Mouse (Mus musculus) layer of hippocampus, adult 9-11 months (tissue): ENCODE results near the gene 6330409D20Rik.

ENCODE experiments used
- DNase-seq: peaks from one replicate; pipeline ENCODE4 v3.0.0; 2022

6330409D20Rik gene

DNA sequence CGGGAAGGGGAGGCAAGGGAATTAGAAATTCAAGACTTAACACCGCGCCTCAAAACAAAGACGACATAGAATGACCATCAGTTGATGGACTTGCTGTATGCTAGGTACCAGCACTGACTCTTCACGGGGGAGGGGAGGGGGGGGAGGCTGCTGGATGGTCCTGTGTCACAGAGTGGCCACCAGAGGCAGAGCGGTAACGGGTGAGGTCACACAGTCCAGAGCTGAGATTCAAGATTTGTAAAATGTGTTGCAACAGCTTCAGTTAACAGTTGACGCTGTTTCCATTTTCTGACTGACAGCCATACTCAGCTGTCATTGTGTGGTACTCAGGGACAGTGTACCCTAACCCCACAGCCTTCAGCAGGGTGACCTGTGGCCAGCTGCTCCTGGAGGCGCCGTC lies 11.4 kb upstream of the 6330409D20Rik start:
- no peak for DNase-seq

- DNase-seq = no peak
Observed at GRCm38 (mm10) chr2:32751665-32752033, 10.8 kb upstream of the 6330409D20Rik start.

DNA sequence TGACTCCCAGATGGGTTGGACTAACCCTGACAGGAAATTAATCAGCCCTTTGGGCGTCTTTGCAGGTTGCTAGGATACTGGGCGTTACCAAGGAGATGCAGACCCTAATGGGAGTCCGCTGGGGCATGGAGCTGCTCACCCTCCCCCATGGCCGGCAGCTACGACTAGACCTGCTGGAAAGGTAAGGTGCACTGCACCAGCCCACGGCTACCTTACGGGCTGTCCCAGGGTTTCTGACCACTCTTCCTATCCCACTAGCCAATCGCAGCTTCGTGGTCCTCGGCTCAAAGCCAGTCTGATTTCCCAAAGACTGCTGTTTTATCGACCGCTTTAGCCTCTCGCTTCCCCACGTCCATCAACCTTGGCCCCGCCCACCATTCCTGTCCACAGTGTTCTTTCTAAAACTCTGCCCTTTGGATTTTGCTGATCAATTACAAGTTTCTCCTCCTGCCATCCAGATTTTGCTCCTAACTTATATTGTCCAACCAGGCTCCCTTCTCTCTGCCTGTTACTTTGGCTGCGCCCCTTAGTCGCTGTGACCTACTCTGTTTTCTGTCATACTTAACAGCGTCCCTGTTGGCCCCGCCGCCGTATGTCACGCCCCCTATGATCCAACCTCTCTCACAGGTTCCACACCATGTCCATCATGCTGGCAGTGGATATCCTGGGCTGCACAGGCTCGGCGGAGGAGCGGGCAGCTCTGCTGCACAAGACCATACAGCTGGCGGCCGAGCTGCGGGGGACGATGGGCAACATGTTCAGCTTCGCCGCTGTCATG lies 10.3 kb upstream of the 6330409D20Rik start:
- no peak for DNase-seq

DNA sequence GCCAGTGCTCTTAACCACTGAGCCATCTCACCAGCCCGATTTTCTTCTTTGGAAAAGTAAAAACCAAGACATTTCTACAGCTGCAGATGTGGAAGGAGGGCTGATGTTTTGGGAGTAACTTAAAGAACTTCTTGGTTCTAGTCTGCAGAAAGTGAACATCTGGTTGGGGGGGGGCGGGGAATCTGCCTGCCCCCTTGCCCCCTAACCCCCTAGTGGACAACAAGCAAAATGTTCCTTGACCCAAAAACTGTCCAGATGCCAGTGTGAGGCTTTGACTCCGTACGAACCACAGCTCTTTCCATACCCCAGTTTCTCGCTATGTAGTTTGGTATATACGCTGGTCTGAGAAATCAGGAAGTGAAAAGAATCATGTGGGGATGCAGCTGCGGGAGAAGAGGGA lies 9.4 kb upstream of the 6330409D20Rik start:
- DNase-seq = no peak

DNA sequence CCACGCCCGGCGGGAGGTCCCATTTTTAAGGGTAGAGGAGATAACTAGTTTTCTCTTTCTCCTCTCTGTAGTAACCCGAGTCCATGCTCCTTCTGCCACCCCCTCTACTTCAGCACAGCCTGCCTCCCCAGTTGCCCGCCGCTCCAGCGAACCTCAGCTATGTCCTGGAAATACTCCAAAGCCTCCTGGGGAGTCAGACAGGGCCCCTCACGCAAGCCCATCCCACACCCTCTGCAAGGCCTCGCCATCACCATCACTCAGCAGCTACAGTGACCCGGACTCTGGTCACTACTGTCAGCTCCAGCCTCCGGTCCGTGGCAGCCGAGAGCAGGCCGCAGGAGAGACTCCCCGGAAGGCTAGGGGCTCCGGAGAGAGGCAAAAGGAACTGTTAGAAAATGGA lies 8.3 kb upstream of the 6330409D20Rik start:
- DNase-seq = no peak

DNA sequence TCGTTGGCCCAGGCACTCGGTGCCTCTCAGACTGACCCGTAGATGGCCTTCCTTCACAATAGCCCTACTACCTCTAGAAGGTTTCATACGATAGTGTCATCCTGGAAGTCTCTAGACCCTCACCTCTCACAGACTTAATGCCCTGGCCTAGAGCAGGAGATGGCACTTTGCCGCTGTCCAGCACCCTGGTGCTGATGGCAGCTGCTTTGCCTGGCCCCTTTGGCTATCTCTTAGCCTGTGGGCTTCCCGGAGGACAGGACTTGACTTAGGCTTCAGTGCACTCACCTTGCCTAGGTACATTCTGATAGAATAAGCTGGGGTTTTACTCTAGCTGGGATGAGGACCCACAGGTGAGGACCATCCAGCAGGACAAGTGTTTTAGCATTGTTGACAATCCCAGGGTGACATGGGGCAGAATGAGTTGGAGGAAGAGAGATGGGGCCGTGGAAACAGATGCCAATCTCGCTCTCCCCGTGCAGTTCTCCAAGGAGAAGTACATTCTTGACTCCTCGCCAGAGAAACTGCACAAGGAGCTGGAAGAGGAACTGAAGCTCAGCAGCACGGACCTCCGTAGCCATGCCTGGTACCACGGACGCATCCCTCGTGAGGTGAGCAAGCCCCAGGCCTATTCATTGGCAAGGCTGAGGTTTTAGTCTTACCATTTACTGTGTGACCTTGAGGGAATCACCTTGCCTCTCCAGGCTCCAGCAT lies 3.6 kb upstream of the 6330409D20Rik start:
- DNase-seq = no peak

GRCm38 (mm10) chr2:32742173-32742531 lies 1.3 kb upstream of the 6330409D20Rik start:
- peak; percentile 80 for DNase-seq

DNA sequence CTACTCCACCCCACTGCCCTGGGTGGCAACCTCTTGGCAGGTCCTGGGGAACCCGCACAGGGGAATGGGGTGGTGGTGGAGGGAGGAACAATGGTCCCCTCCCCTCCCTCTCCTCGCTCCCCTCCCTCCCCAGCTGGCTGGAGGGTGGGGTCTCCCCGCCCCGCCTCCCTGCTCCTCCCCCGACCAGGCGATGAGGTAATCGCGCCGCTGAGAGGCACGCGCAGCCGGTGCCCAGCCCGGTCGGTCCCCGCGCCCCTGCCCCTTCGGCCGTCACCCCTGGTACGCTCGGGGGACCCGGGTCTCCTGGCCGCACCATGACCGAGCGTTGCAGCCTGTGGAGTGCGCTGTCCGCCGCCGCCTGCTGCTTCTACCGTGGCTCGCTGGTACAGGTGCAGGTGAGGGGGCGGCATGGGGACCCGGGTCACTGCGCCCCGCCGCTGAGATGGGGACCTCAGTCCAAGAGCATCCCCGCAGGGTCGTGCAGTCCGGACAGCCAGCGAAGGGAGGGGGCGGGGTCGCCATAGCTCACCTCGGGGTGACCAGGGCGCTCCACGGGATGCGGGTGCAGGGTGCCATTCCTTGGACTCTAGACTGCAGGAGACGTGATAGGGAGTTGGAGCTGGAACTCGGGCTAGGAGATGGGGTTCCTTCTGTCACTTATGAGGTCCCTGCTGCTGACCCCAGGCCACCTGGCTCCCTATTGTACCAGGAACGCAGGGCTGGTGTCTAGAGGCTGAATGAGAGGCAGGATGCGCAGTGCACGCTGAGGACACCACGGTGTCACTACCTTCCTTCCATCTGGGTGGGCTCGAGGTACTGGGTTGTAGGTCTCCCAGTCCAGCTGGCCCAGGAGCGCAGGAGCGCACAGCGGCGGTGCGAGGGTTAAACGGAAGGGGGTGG lies 707 bp upstream of the 6330409D20Rik start:
- peak; percentile 42 for DNase-seq

DNA sequence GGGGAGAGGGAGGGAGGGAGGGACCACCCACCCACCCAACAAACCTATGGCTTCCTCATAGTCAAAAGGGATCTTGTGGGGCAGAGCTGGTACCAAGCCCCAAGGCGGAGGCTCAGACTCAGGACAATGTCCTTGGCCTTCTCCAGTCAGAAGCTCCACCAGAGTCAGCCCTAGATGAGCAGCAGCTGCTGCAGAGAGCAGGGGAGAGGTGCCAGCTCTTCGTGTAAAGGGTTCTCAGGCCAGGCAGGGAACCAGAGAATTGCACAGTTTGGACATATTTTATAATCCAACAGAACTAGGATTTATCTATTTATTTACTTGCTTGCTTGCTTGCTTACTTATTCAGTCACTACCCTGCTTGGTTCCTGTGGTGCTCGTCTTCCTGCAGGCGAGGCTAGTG lies 1.5 kb downstream of the 6330409D20Rik start:
- DNase-seq = no peak

GRCm38 (mm10) chr2:32737008-32737407 lies 3.8 kb downstream of the 6330409D20Rik start:
- DNase-seq = no peak

DNA sequence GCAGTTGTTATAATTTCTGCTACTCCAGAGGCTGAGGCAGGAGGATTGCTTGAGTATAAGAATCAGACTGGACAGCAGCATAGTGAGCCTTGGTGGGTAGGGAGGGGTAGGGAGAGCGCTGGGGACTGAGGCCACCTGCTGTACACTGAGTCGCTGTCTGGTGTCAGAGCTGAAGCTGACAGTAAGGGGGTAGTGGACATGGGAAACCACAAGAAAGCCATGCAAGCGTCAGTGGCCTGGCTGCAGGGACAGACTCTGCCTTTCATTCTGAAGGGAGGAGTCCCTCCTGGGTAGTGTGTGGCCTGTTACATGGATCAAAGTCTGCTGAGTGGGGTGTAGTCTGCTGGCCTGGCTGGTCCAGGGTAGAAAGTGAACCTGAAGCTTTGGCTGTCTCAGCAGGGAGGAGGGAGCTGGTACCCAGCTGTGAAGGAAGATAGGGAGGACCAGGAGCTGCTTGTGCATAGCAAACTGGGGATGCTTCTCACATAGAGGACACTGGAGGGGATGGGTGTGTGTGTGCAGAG lies 4.4 kb downstream of the 6330409D20Rik start:
- no peak for DNase-seq

DNA sequence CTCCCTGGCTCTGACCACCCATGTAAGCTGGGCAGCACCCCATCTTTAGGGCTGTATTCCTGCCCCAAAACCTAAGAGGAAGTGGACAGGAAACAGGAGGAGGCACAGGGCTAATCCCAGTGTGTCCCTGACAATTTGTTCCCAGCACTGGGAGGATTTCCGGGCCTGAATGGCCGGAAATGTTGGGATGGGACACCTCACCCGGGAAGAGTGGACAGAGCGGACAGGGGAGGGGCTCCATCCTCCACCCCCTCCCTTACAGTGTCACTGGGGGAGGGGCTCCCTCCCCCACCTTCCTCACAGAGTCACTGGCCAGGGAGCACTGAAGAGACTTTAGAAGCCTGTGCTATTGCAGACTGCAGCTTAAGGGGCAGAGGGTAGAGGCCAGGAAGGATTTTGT lies 5.9 kb downstream of the 6330409D20Rik start:
- DNase-seq = no peak

- no peak for DNase-seq
Observed at GRCm38 (mm10) chr2:32734480-32734879, 6.3 kb downstream of the 6330409D20Rik start.

- no peak for DNase-seq
Observed at GRCm38 (mm10) chr2:32732695-32733094, 8.1 kb downstream of the 6330409D20Rik start.

- no peak for DNase-seq
Observed at GRCm38 (mm10) chr2:32731911-32732310, 8.9 kb downstream of the 6330409D20Rik start.

DNA sequence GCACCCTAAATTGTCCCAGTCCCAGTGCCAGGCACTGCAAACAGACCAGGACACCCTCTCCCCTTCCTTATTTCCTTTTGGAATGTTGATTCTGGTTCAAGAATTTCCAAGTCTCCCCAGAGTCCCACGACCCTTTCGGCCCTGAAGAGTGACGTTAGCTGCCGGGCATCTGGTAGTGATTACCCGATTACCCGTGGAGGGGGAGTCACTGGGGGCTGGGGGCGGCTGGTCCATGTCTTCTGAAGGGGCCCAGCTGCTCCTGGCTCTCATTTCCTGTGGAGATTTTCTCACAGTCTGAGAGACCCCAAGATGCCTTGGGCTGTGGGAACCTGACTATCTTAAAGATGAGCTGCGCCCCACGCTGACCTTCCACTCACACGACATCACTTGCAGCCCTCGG lies 10.0 kb downstream of the 6330409D20Rik start:
- no peak for DNase-seq

DNA sequence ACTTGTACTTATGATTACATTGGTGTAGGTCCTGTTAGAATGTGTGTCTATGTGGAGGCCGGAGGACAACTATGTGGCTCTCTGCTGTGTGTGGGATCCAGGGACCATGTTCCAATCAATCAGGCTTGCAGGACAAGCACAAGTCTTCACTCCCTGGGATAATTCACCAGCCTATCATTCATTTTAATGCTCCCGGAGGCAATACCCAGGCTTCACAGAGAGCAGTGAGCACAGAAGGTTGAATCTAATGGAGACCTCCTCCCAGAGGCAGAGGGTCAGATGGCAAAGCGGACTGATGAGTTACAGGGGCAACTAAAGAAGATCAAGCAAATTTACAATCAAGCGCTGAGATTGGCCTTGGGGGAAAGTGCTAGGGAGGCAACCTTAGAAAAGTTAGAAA lies 11.3 kb downstream of the 6330409D20Rik start:
- DNase-seq = no peak

DNA sequence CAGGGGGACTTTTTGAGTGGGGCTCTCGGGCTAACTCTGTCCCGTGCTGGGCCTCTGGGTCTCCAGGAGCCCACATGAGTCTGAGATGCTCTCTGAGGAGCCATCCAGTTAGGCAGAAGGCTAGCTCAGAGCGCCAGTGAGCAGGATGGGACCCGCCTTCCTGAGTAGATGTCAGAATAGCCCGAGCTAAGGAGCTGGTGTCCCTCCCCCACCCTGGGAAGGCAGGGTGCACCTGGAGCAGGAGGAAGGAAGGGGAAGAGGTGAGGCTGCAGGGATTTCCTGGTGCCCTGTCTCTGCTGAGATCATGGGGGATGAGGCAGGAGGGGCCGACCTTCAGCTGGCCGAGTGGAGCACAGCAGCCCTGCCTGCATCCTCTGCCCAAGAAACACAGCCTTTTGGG lies 12.4 kb downstream of the 6330409D20Rik start:
- no peak for DNase-seq

- DNase-seq = peak; percentile 92
Observed at GRCm38 (mm10) chr2:32727435-32727834, 13.4 kb downstream of the 6330409D20Rik start.

DNA sequence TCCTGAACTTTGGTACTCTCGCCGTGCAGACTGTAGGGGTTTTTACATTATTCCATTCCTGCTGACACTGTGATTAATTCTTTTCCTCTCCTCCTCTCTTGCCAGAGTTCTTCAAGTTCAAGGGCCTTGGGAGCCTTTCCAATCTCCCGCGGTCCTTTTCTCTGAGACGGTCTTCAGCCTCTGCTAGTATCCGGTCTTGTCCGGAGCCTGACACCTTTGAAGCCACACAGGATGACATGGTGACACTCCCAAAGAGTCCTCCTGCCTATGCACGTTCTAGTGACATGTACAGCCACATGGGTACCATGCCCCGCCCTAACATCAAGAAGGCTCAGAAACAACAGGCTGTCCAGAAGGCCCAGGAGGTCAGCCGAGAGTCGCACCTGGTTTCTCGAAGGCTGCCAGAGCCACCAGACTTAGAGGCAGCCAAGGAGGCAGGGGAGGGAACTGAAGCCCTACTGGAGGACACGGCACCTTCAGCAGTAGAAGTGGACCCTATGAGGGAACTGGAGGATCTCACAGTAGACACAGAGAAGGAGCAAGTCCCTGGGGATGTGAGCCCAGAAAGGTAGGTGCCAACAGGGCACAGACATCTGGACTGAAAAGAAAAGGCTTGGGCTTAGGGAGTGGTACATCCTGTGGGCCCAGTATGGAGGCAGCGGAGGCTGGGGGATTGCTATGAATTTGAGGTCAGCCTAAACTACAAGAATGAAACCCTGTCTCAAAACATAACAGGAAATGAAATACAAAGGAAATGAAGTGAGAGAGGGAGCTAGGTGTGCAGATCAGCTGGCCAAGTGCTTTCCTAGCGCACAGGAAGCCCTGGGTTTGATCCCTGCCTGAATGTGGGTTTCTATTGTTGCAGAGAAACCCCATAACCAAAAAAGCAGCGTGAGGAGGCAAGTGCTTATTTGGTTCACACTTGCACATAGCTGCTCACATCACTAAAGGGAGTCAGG lies 15.7 kb downstream of the 6330409D20Rik start:
- DNase-seq = no peak

GRCm38 (mm10) chr2:32724149-32724548 lies 16.7 kb downstream of the 6330409D20Rik start:
- no peak for DNase-seq

GRCm38 (mm10) chr2:32722581-32722980 lies 18.2 kb downstream of the 6330409D20Rik start:
- DNase-seq = no peak
